Mouse (Mus musculus): ENCODE measurements around the gene Gm4353.
A peak's percentile ranks its signal among the peaks of the same experiment; 100 is the strongest.

The Gm4353 gene

GRCm38 (mm10) chr7:116040470-116041019 is 43.9 kb downstream of the Gm4353 start:
- DNase-seq (ENCODE audit: low spot score in 2 of 2), result no peak

GRCm38 (mm10) chr7:116039538-116040466 is 44.6 kb downstream of the Gm4353 start:
- peak; percentile 88 to 93 for DNase-seq (ENCODE audit: low spot score in 2 of 2)

- no peak for DNase-seq (ENCODE audit: low spot score in 2 of 2)
Observed at GRCm38 (mm10) chr7:116039196-116039537, 45.3 kb downstream of the Gm4353 start, which contains the start of gene 1110004F10Rik. Gene 1110004F10Rik (plus strand): TSS chr7:116039397.

- DNase-seq (ENCODE audit: low spot score in 2 of 2), result no peak
Observed at GRCm38 (mm10) chr7:116038511-116038910, 45.9 kb downstream of the Gm4353 start, which contains the start of gene Sox6. Gene Sox6 (minus strand): TSS chr7:116038796.

GRCm38 (mm10) chr7:116038024-116038423 is 46.4 kb downstream of the Gm4353 start:
- DNase-seq (ENCODE audit: low spot score in 2 of 2), result no peak

GRCm38 (mm10) chr7:116036591-116037555 is 47.6 kb downstream of the Gm4353 start:
- DNase-seq (ENCODE audit: low spot score in 2 of 2), result no peak

GRCm38 (mm10) chr7:116035504-116035903 is 48.9 kb downstream of the Gm4353 start:
- no peak for DNase-seq (ENCODE audit: low spot score in 2 of 2)

- DNase-seq (ENCODE audit: low spot score in 2 of 2), result no peak
Observed at GRCm38 (mm10) chr7:116034282-116034758, 50.1 kb downstream of the Gm4353 start.

GRCm38 (mm10) chr7:116033371-116034241 is 50.8 kb downstream of the Gm4353 start:
- peak in 1 of 2 experiments; percentile 21 for DNase-seq (ENCODE audit: low spot score in 2 of 2)

Data from frontal cortex, postnatal 36 days (tissue).